Mouse (Mus musculus): ENCODE measurements around the gene Myh7. TPM values are rescaled to one million over a fixed set of nuclear protein-coding genes. Genes with fewer than 3 reads are reported as not detected.
"Not testable (repeated sequence)": the region's sequence is repeated elsewhere in the genome, so short reads cannot be mapped to it uniquely, and the experiment has no call there.

Gene Myh7
- polyA plus RNA-seq, 1 experiment = 13.3 TPM

- Histone ChIP-seq H3K4me3 (replicated peaks; ENCODE audit: extremely low read depth, low read depth, low read length) (no peak overlapping the region), H3K4me1 (ENCODE audit: control insufficient read depth, insufficient read depth, low read length) (no peaks in the 10 kb centered on the region)
- WGBS = 88% methylated on average over 8 of the region's 8 CpGs
- DNase-seq = no peak
- TF ChIP-seq CTCF (IDR thresholded peaks at IDR 0.05; ENCODE audit: insufficient read depth, low read length) = no peak
- TF ChIP-seq POLR2A (IDR thresholded peaks at IDR 0.05; ENCODE audit: borderline replicate concordance, extremely low read depth, low read depth, low read length) = no peak
Observed at GRCm38 (mm10) chr14:54953664-54954206, 40.7 kb downstream of the Myh7 start.

DNA sequence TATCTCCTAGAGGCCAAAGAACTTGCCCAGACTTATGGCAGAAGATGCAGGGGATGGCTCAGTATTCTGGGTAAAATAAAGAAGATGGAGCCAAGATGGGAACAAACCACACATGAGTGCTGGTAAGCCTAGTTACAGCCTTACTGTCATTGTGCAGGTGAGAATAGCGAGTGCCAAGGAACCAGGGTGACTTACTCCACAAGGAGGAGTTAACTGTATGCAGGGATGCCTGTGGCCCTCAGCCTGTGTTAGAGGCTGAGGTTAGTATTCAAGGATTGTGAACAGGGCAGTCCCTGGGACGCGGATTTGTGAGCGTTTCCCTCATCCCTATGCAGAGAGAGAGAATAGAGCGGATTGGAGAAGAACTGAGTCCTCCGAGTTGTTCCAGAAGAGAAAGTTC is 42.8 kb downstream of the Myh7 start:
- WGBS = 86% methylated on average over 6 of the region's 6 CpGs
- TF ChIP-seq CTCF (IDR thresholded peaks at IDR 0.05; ENCODE audit: insufficient read depth, low read length) (no peak), POLR2A (IDR thresholded peaks at IDR 0.05; ENCODE audit: borderline replicate concordance, extremely low read depth, low read depth, low read length) (no peak)
- Histone ChIP-seq H3K4me3 (replicated peaks; ENCODE audit: extremely low read depth, low read depth, low read length) (no peak overlapping the region), H3K4me1 (ENCODE audit: control insufficient read depth, insufficient read depth, low read length) (no peaks in the 10 kb centered on the region)
- no peak for DNase-seq

DNA sequence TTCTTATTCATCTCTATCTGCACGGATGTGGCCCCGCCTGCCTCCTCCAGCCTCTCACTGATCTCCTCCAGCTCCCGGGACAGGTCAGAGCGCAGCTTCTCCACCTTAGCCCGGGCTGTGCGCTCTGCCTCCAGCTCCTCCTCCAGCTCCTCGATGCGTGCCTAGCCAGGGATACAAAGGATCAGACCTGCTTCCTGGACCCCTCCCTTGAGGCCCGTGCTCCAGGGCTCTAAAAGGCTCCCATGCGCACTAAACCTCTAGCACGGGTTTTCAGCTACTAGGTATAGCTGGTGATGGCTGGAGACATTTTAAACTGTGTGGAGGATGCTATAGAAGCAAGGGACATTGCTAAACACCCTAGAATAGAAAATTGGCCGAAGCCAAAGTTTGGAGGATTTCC is 43.9 kb downstream of the Myh7 start:
- DNase-seq = no peak
- TF ChIP-seq CTCF (IDR thresholded peaks at IDR 0.05; ENCODE audit: insufficient read depth, low read length) = no peak
- TF ChIP-seq POLR2A (IDR thresholded peaks at IDR 0.05; ENCODE audit: borderline replicate concordance, extremely low read depth, low read depth, low read length) = no peak
- WGBS = 55% methylated on average over 12 of the region's 12 CpGs
- no peak overlapping the region for H3K4me3 ChIP-seq (replicated peaks; ENCODE audit: extremely low read depth, low read depth, low read length)
- H3K4me1 ChIP-seq (ENCODE audit: control insufficient read depth, insufficient read depth, low read length) = no peaks in the 10 kb centered on the region

DNA sequence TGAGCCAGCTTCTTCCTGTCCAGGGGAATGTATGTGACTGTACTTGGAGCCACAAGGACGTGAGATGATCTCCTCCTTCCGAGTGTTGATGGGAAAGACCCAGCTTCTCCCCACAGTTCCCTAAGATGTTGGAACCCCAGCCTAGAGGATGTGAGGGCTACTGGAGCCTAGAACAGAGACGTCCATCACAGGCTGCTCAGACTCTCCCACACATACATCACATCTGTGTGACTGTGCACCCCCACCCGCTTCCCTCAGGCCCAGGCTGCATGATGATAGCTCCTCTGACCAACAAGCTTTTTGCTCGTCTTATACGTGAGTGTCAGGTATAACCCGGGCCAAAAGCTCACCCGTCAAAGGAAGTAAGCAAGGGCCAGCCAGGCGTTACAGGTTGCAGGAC is 45.6 kb downstream of the Myh7 start:
- TF ChIP-seq POLR2A (IDR thresholded peaks at IDR 0.05; ENCODE audit: borderline replicate concordance, extremely low read depth, low read depth, low read length) = no peak
- TF ChIP-seq CTCF (IDR thresholded peaks at IDR 0.05; ENCODE audit: insufficient read depth, low read length) = no peak
- 81% methylated on average over 9 of the region's 9 CpGs for WGBS
- no peak for DNase-seq
- H3K4me1 ChIP-seq (ENCODE audit: control insufficient read depth, insufficient read depth, low read length) = no peaks in the 10 kb centered on the region
- no peak overlapping the region for H3K4me3 ChIP-seq (replicated peaks; ENCODE audit: extremely low read depth, low read depth, low read length)

DNA sequence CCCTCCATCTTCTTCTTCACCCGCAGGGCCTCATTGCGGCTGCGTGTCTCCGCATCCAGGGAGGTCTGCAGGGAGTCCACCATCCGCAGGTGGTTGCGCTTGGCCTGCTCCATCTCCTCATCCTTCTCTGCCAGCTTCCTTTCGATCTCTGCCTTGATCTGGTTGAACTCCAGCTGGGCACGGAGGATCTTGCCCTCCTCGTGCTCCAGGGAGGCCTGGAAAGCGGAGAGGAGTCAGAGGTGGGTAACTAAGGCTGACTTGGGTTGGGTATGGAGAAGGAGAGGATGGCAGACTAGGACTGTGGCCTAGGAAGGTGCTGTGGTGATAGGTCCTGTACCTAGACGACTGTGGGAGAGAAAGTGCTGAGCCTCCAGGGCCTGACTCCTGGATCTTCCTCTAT is 47.4 kb downstream of the Myh7 start:
- not testable (repeated sequence) for H3K4me1 ChIP-seq (ENCODE audit: control insufficient read depth, insufficient read depth, low read length); H3K4me3 ChIP-seq (replicated peaks; ENCODE audit: extremely low read depth, low read depth, low read length); DNase-seq
- 91% methylated on average over 11 of the region's 11 CpGs for WGBS

- WGBS = 76% methylated on average over 19 of the region's 19 CpGs
Observed at GRCm38 (mm10) chr14:54945975-54946704, 48.3 kb downstream of the Myh7 start.

GRCm38 (mm10) chr14:54944939-54945338 is 49.5 kb downstream of the Myh7 start:
- DNase-seq = no peak
- H3K4me3 ChIP-seq (replicated peaks; ENCODE audit: extremely low read depth, low read depth, low read length) = no peak overlapping the region
- TF ChIP-seq POLR2A (IDR thresholded peaks at IDR 0.05; ENCODE audit: borderline replicate concordance, extremely low read depth, low read depth, low read length) = no peak
- no peak for TF ChIP-seq CTCF (IDR thresholded peaks at IDR 0.05; ENCODE audit: insufficient read depth, low read length)
- no peaks in the 10 kb centered on the region for H3K4me1 ChIP-seq (ENCODE audit: control insufficient read depth, insufficient read depth, low read length)
- 80% methylated on average over 2 of the region's 2 CpGs for WGBS

More at GRCm38 (mm10) chr14:54945975-54946704, 48.3 kb downstream of the Myh7 start:
- DNase-seq = no peak
- no peak overlapping the region for H3K4me3 ChIP-seq (replicated peaks; ENCODE audit: extremely low read depth, low read depth, low read length)
- no peaks in the 10 kb centered on the region for H3K4me1 ChIP-seq (ENCODE audit: control insufficient read depth, insufficient read depth, low read length)
- no peak for TF ChIP-seq POLR2A (IDR thresholded peaks at IDR 0.05; ENCODE audit: borderline replicate concordance, extremely low read depth, low read depth, low read length)
- no peak for TF ChIP-seq CTCF (IDR thresholded peaks at IDR 0.05; ENCODE audit: insufficient read depth, low read length)

GRCm38 (mm10) chr14:54943971-54944370 is 50.5 kb downstream of the Myh7 start:
- TF ChIP-seq POLR2A (IDR thresholded peaks at IDR 0.05; ENCODE audit: borderline replicate concordance, extremely low read depth, low read depth, low read length) (no peak), CTCF (IDR thresholded peaks at IDR 0.05; ENCODE audit: insufficient read depth, low read length) (no peak)
- H3K4me3 ChIP-seq (replicated peaks; ENCODE audit: extremely low read depth, low read depth, low read length) = no peak overlapping the region
- no peaks in the 10 kb centered on the region for H3K4me1 ChIP-seq (ENCODE audit: control insufficient read depth, insufficient read depth, low read length)
- no peak for DNase-seq
- WGBS = 94% methylated on average over 7 of the region's 7 CpGs

DNA sequence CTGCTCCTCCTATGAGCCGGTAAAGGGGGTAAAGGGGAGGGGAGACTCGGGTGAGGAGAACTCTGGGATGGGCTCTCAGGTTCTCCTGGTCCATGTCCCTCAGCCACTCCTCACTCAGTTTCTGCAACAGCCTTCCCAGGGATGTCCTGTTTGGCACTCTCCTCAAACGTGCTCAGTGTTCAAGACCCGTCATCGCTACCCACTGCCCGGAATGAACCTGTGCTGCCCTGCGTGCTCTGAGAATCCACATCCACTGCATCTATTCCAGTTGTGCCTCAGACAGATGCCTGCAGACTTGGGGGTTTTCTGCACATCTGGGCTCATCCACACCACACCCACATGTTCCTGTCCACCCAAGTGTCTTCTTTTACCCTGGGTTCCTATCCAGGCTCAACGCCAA is 51.9 kb downstream of the Myh7 start:
- H3K4me1 ChIP-seq (ENCODE audit: control insufficient read depth, insufficient read depth, low read length) = no peaks in the 10 kb centered on the region
- no peak for DNase-seq
- H3K4me3 ChIP-seq (replicated peaks; ENCODE audit: extremely low read depth, low read depth, low read length) = no peak overlapping the region
- WGBS = 86% methylated on average over 8 of the region's 8 CpGs
- TF ChIP-seq POLR2A (IDR thresholded peaks at IDR 0.05; ENCODE audit: borderline replicate concordance, extremely low read depth, low read depth, low read length) (no peak), CTCF (IDR thresholded peaks at IDR 0.05; ENCODE audit: insufficient read depth, low read length) (no peak)
